ENCODE assay signal across 11 mouse cellular contexts in the genomic region with DNA sequence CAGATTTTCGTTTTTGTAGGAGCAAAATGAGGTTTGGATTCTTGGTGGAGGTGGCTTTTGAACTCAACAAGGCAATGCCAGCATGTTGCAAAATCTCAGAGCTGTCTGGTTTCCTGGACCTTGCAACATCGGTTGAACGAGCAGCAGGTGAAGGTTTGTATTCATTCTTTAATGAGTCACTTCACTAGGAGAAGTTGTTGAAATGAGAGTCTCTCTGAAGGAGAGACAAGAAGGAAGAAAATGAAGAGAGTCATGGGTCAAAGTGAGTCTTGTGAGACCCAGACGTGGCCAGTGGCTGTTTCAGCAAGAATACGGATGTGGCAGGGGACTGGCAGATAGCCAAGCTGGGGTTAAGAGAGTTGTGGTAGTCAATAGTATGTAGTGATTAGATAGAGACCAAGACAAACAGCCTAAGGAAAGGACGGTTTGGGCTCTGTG. TPM values are rescaled to one million over a fixed set of nuclear protein-coding genes. Genes with fewer than 3 reads are reported as not detected.
DNase-seq lines count a peak whose midpoint lies in the region; ATAC-seq lines count a peak whose summit lies in the region.
"Had no signal": no experiment of that assay in that cellular context is flagged by ENCODE, and none has a peak within 500 bp of the region (broad histone marks: within the 10 kb centered on the region; RNA-seq: fewer than 3 reads in every experiment).

No protein-coding gene starts in this region.

- peak; percentile 95 for ATAC-seq in common myeloid progenitor, adult 5-6 weeks (replicated peaks; ENCODE audit: low read depth, poor library complexity, severe bottlenecking)
- peak; percentile 90 for ATAC-seq in megakaryocyte-erythroid progenitor cell, adult 5-6 weeks (replicated peaks; ENCODE audit: low FRiP score, low TSS enrichment, poor library complexity, severe bottlenecking)
- no peak for ATAC-seq in erythroblast, adult 5-6 weeks (replicated peaks; ENCODE audit: low FRiP score, poor library complexity, severe bottlenecking)
- no peak for ATAC-seq in cerebellum, adult (ENCODE audit: insufficient number of reproducible peaks, low FRiP score, low TSS enrichment)
- ATAC-seq: forebrain, embryonic 16.5 days; inflammation-experienced regulatory T-cells, adult 6 months had no signal

- intact Hi-C loops in left cerebral cortex, postnatal 14 days (cut with DNase I): no loop called here

- peak; percentile 41 to 50 for DNase-seq in left cerebral cortex, postnatal 14 days (ENCODE audit: low spot score in 2 of 2)
- DNase-seq in left cerebral cortex, adult 8-10 months (ENCODE audit: low spot score in 2 of 2): no peak
- peak; percentile 51 to 52 for DNase-seq in kidney, postnatal 25 days
- DNase-seq in urinary bladder, postnatal 4 days (ENCODE audit: low spot score in 2 of 2): no peak
- DNase-seq: right cerebral cortex, adult 18-20 months had no signal

RNA-seq across cellular contexts. Expression of gene Scarb2, which starts 18.2 kb away (rescaled TPM):
- total RNA-seq in left cerebral cortex, postnatal 14 days (2021): 10 to 100 TPM; 81.8 to 82.3 TPM
- 100 to 1,000 TPM in 3 of 4 experiments, 10 to 100 TPM in 1; 97.5 to 104 (median 102) TPM for total RNA-seq in left cerebral cortex, adult 8-10 months (2022)
- total RNA-seq in common myeloid progenitor, adult 5-6 weeks (2017): 42.8 and 46.9 TPM in 2 replicates
- 19.0 and 23.6 TPM in 2 replicates for total RNA-seq in megakaryocyte-erythroid progenitor cell, adult 5-6 weeks (2014; fragmentation: Nextera tagmentation)
- 52.6 and 58.0 TPM in 2 replicates for total RNA-seq in megakaryocyte-erythroid progenitor cell, adult 5-6 weeks (2017)
- total RNA-seq in erythroblast, adult 5-6 weeks (2015; ENCODE audit: low replicate concordance): 7.9 and 10.7 TPM in 2 replicates
- total RNA-seq in erythroblast, adult 5-6 weeks (2017; ENCODE audit: low replicate concordance): 12.0 and 15.9 TPM in 2 replicates

RNA-seq across cellular contexts. Expression of gene Fam47e, which starts 30.0 kb away (rescaled TPM):
- under 1 TPM in 1 of 2 experiments, not detected in 1; 0.49 TPM for total RNA-seq in left cerebral cortex, postnatal 14 days (2021)
- 1 to 10 TPM in 1 of 4 experiments, under 1 TPM in 2, not detected in 1; 0.63 to 1.0 (median 0.68) TPM for total RNA-seq in left cerebral cortex, adult 8-10 months (2022)
- total RNA-seq in common myeloid progenitor, adult 5-6 weeks (2017): not detected in 2 replicates
- not detected in 2 replicates for total RNA-seq in megakaryocyte-erythroid progenitor cell, adult 5-6 weeks (2014; fragmentation: Nextera tagmentation)
- not detected in 2 replicates for total RNA-seq in megakaryocyte-erythroid progenitor cell, adult 5-6 weeks (2017)
- not detected in 2 replicates for total RNA-seq in erythroblast, adult 5-6 weeks (2015; ENCODE audit: low replicate concordance)
- total RNA-seq in erythroblast, adult 5-6 weeks (2017; ENCODE audit: low replicate concordance): not detected in 2 replicates

Comparison
In these comparisons a context has a peak if more than half of its experiments do, and no peak if none do; other contexts are left out.
1. DNase-seq: peak in left cerebral cortex, postnatal 14 days (2 of 2) and kidney, postnatal 25 days (2 of 2); none in left cerebral cortex, adult 8-10 months (0 of 2) and urinary bladder, postnatal 4 days (0 of 2).
2. ATAC-seq: peak in common myeloid progenitor, adult 5-6 weeks (single experiment) and megakaryocyte-erythroid progenitor cell, adult 5-6 weeks (single experiment); none in erythroblast, adult 5-6 weeks (single experiment) and cerebellum, adult (single experiment).